Mouse (Mus musculus) small intestine, adult 2 months (tissue): ENCODE data around the gene Zfp638.

Source experiments
- CTCF ChIP-seq: fragments of 200-500 bp; IDR thresholded peaks from 2 replicates; pipeline ENCODE4 v1.5.1; 2012; ENCODE audit warnings: low read depth, mild to moderate bottlenecking, control low read depth, inconsistent platforms, low read length, moderate library complexity, mixed read lengths; ENCODE audit not compliant: insufficient replicate concordance, insufficient read length; ENCODE audit errors: extremely low read depth
- POLR2A ChIP-seq: fragments of 200-500 bp; IDR thresholded peaks from 2 replicates; pipeline ENCODE4 v1.6.1; 2012; ENCODE audit warnings: low read depth, mild to moderate bottlenecking, control low read depth, inconsistent platforms, low read length, moderate library complexity

- TF ChIP-seq CTCF (peak; percentile 96), POLR2A (no peak)
Measured at GRCm38 (mm10) chr6:83914183-83914719, 47.3 kb downstream of the Zfp638 start.
